Mouse (Mus musculus) MEL (cell line): Measurements from ENCODE around the gene Cspg4. TPM values are rescaled to one million over a fixed set of nuclear protein-coding genes. Genes with fewer than 3 reads are reported as not detected.
A peak's percentile ranks its signal among the peaks of the same experiment; 100 is the strongest.

Source experiments
- DNase-seq: peaks from one replicate; pipeline ENCODE4 v3.0.0; 2011; ENCODE audit warnings: low read depth, low spot score
- H3K27ac ChIP-seq: 2 replicates; pipeline ENCODE4 v1.5.1; 2012; ENCODE audit warnings: low read depth, mild to moderate bottlenecking, control low read depth, low read length, moderate library complexity; ENCODE audit not compliant: control insufficient read depth
- H3K27me3 ChIP-seq, 2 experiments: fragments of 150-350 bp in 1 of 2; sonication (generic) in 1 of 2; 2 replicates each; pipeline ENCODE4 v1.6.1; 2012; ENCODE audit warnings: low read length in 2 of 2, mild to moderate bottlenecking in 2 of 2, improper control_type of control experiment in 1 of 2, moderate library complexity in 1 of 2; ENCODE audit not compliant: insufficient read depth in 2 of 2, control insufficient read depth in 1 of 2
- H3K36me3 ChIP-seq, 2 experiments: 2 replicates each; pipeline ENCODE4 v1.6.1; 2012 to 2014; ENCODE audit warnings: low read length in 2 of 2, improper control_type of control experiment in 1 of 2, inconsistent platforms in 1 of 2, mild to moderate bottlenecking in 1 of 2; ENCODE audit not compliant: insufficient read depth in 2 of 2, control insufficient read depth in 1 of 2
- H3K4me1 ChIP-seq, 2 experiments: fragments of 150-350 bp in 1 of 2; sonication (generic) in 1 of 2; 2 replicates each; pipeline ENCODE4 v1.6.1; 2012; ENCODE audit warnings: low read length in 2 of 2, improper control_type of control experiment in 1 of 2, mild to moderate bottlenecking in 1 of 2; ENCODE audit not compliant: insufficient read depth in 2 of 2, control insufficient read depth in 1 of 2
- H3K4me3 ChIP-seq, 2 experiments: fragments of 150-350 bp in 1 of 2; sonication (generic) in 1 of 2; 2 replicates each; pipeline ENCODE4 v1.5.1; 2012; ENCODE audit warnings: low read depth in 2 of 2, low read length in 2 of 2, mild to moderate bottlenecking in 2 of 2, moderate library complexity in 2 of 2, control low read depth in 1 of 2, improper control_type of control experiment in 1 of 2; ENCODE audit not compliant: control insufficient read depth in 1 of 2, insufficient read depth in 1 of 2
- H3K79me2 ChIP-seq: 2 replicates; pipeline ENCODE4 v1.6.1; 2012; ENCODE audit warnings: mild to moderate bottlenecking, low read length, moderate library complexity; ENCODE audit not compliant: control insufficient read depth, poor library complexity, insufficient read depth
- H3K9ac ChIP-seq: 2 replicates; pipeline ENCODE4 v1.6.1; 2012; ENCODE audit warnings: low read depth, mild to moderate bottlenecking, control low read depth, low read length, moderate library complexity; ENCODE audit not compliant: control insufficient read depth, poor library complexity, severe bottlenecking
- H3K9me3 ChIP-seq: fragments of 150-350 bp; sonication (generic); replicated peaks from 2 replicates; pipeline ENCODE4 v1.6.1; 2012; ENCODE audit warnings: mild to moderate bottlenecking, low read length, improper control_type of control experiment, moderate library complexity; ENCODE audit not compliant: insufficient read depth
- CHD1 ChIP-seq: IDR thresholded peaks from 2 replicates; pipeline ENCODE4 v1.6.1; 2012; ENCODE audit warnings: low read depth, mild to moderate bottlenecking, inconsistent platforms, low read length, improper control_type of control experiment
- E2F4 ChIP-seq: IDR thresholded peaks from 2 replicates; pipeline ENCODE4 v1.6.1; 2011; ENCODE audit warnings: low read depth, low read length, improper control_type of control experiment, borderline replicate concordance
- EP300 ChIP-seq, 2 experiments: IDR thresholded peaks; 2 replicates each; pipeline ENCODE4 v1.6.1; 2011; ENCODE audit warnings: improper control_type of control experiment in 2 of 2, low read length in 2 of 2, low read depth in 1 of 2, mild to moderate bottlenecking in 1 of 2
- ETS1 ChIP-seq: IDR thresholded peaks from 2 replicates; pipeline ENCODE4 v1.6.1; 2012; ENCODE audit warnings: low read depth, mild to moderate bottlenecking, inconsistent platforms, low read length, improper control_type of control experiment, moderate library complexity
- GABPA ChIP-seq: IDR thresholded peaks from 2 replicates; pipeline ENCODE4 v1.6.1; 2012; ENCODE audit warnings: low read depth, mild to moderate bottlenecking, inconsistent platforms, low read length, improper control_type of control experiment, moderate library complexity
- KAT2A ChIP-seq: conservative IDR thresholded peaks from 2 replicates; pipeline ENCODE4 v1.6.1; 2012; ENCODE audit warnings: low read depth, low read length, improper control_type of control experiment, inconsistent platforms
- MAX ChIP-seq: IDR thresholded peaks from 2 replicates; pipeline ENCODE4 v1.6.1; 2011; ENCODE audit warnings: low read length, improper control_type of control experiment
- MEF2A ChIP-seq: IDR thresholded peaks from 2 replicates; pipeline ENCODE4 v1.6.1; 2014; ENCODE audit warnings: low read depth, mild to moderate bottlenecking, inconsistent platforms, low read length, improper control_type of control experiment; ENCODE audit not compliant: poor library complexity, insufficient replicate concordance, severe bottlenecking; ENCODE audit errors: extremely low read depth
- MXI1 ChIP-seq: IDR thresholded peaks from 2 replicates; pipeline ENCODE4 v1.6.1; 2011; ENCODE audit warnings: mild to moderate bottlenecking, low read depth, low read length, improper control_type of control experiment
- MYB ChIP-seq: IDR thresholded peaks from 2 replicates; pipeline ENCODE4 v1.6.1; 2011; ENCODE audit warnings: mild to moderate bottlenecking, low read depth, low read length, improper control_type of control experiment
- MYC ChIP-seq: IDR thresholded peaks from 2 replicates; pipeline ENCODE4 v1.6.1; 2011; ENCODE audit warnings: low read depth, mild to moderate bottlenecking, low read length, improper control_type of control experiment, moderate library complexity
- NELFE ChIP-seq: IDR thresholded peaks from 2 replicates; pipeline ENCODE4 v1.6.1; 2011; ENCODE audit warnings: low read depth, low read length, improper control_type of control experiment
- NRF1 ChIP-seq: IDR thresholded peaks from 2 replicates; pipeline ENCODE4 v1.6.1; 2014; ENCODE audit warnings: low read depth, mild to moderate bottlenecking, inconsistent platforms, low read length, improper control_type of control experiment, moderate library complexity; ENCODE audit not compliant: poor library complexity, insufficient read depth, severe bottlenecking
- POLR2A ChIP-seq, 2 experiments: IDR thresholded peaks; 2 replicates each; pipeline ENCODE4 v1.6.1; 2011 to 2012; ENCODE audit warnings: low read length in 2 of 2, mild to moderate bottlenecking in 2 of 2, control low read depth in 1 of 2, improper control_type of control experiment in 1 of 2, low read depth in 1 of 2, moderate library complexity in 1 of 2; ENCODE audit not compliant: control insufficient read depth in 1 of 2, insufficient read depth in 1 of 2, poor library complexity in 1 of 2
- POLR2AphosphoS2 ChIP-seq: IDR thresholded peaks from 2 replicates; pipeline ENCODE4 v1.6.1; 2011; ENCODE audit warnings: low read length, improper control_type of control experiment
- POLR2AphosphoS5 ChIP-seq: IDR thresholded peaks from 2 replicates; pipeline ENCODE4 v1.6.1; 2012; ENCODE audit warnings: low read depth, borderline replicate concordance, mild to moderate bottlenecking, inconsistent platforms, low read length, moderate library complexity, mixed read lengths
- RAD21 ChIP-seq: IDR thresholded peaks from 2 replicates; pipeline ENCODE4 v1.6.1; 2011; ENCODE audit warnings: mild to moderate bottlenecking, low read depth, low read length, improper control_type of control experiment
- SIN3A ChIP-seq: IDR thresholded peaks from 2 replicates; pipeline ENCODE4 v1.6.1; 2012; ENCODE audit warnings: low read length, improper control_type of control experiment, inconsistent platforms
- TAL1 ChIP-seq: IDR thresholded peaks from 2 replicates; pipeline ENCODE4 v1.6.1; 2012; ENCODE audit warnings: mild to moderate bottlenecking, inconsistent platforms, low read length, moderate library complexity, mixed read lengths
- UBTF ChIP-seq: IDR thresholded peaks from 2 replicates; pipeline ENCODE4 v1.6.1; 2012; ENCODE audit warnings: low read depth, mild to moderate bottlenecking, inconsistent platforms, low read length, improper control_type of control experiment, moderate library complexity, borderline replicate concordance; ENCODE audit not compliant: insufficient read depth
- USF1 ChIP-seq: IDR thresholded peaks from 2 replicates; pipeline ENCODE4 v1.6.1; 2014; ENCODE audit warnings: low read depth, mild to moderate bottlenecking, inconsistent platforms, low read length, improper control_type of control experiment, moderate library complexity
- USF2 ChIP-seq, 2 experiments: IDR thresholded peaks; 2 replicates each; pipeline ENCODE4 v1.6.1; 2011 to 2012; ENCODE audit warnings: improper control_type of control experiment in 2 of 2, low read length in 2 of 2, borderline replicate concordance in 1 of 2, inconsistent platforms in 1 of 2, low read depth in 1 of 2, mild to moderate bottlenecking in 1 of 2; ENCODE audit not compliant: insufficient read depth in 1 of 2
- ZC3H11A ChIP-seq: IDR thresholded peaks from 2 replicates; pipeline ENCODE4 v1.6.1; 2012; ENCODE audit warnings: low read depth, mild to moderate bottlenecking, inconsistent platforms, low read length, improper control_type of control experiment
- ZKSCAN1 ChIP-seq: IDR thresholded peaks from 2 replicates; pipeline ENCODE4 v1.6.1; 2012; ENCODE audit warnings: low read depth, mild to moderate bottlenecking, inconsistent platforms, low read length, improper control_type of control experiment, moderate library complexity
- ZMIZ1 ChIP-seq: IDR thresholded peaks from 2 replicates; pipeline ENCODE4 v1.6.1; 2012; ENCODE audit warnings: low read depth, mild to moderate bottlenecking, inconsistent platforms, low read length, improper control_type of control experiment, moderate library complexity
- ZNF384 ChIP-seq: IDR thresholded peaks from 2 replicates; pipeline ENCODE4 v1.6.1; 2012; ENCODE audit warnings: low read depth, mild to moderate bottlenecking, inconsistent platforms, low read length, improper control_type of control experiment
- polyA plus RNA-seq, 2 experiments: library from polyadenylated mRNA; stranded (reverse) in 1 of 2; unstranded in 1 of 2; fragments of >175 nt in 1 of 2; fragments of >200 nt in 1 of 2; gene quantifications; 2 replicates each; pipeline versions ENCODE4 v1.2.1 to v1.2.4; 2012; ENCODE audit warnings: low replicate concordance in 2 of 2, low read depth in 1 of 2; ENCODE audit not compliant: insufficient read length in 2 of 2, insufficient read depth in 1 of 2, missing spikeins in 1 of 2
- total RNA-seq: library from RNA; depleted of rRNA; stranded (reverse); fragments of 300-350 nt; gene quantifications from 2 replicates; pipeline ENCODE4 v1.2.3, GENCODE M21; 2012

Cspg4 gene
- total and polyA plus RNA-seq, 3 experiments, result 0.15 to 0.23 TPM; not detected in 1

DNA sequence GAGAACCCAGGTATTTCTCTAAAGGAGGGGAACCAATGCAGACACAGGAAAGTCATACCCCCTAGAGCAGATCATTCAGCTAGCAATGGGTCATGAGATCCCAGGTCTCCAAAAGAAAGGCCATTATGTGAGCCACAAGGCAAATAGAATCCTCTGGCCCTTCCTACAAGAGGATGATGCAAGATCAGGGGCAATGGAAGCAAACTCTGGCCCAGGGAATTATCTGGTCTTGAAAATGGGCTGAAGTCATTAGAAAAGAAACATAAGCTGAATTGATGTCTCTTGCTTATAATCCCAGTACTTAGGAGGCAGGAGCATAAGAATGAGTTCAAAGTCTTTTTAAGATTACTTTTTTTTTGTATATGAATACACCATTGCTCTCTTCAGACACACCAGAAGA, 35.2 kb downstream of the Cspg4 start:
- Histone ChIP-seq H3K27ac (no peak overlapping the region; the same call in 1 of the 2 replicates), H3K4me1 (peaks cover 9 to 26% of the 10 kb centered on the region in 2 experiments), H3K36me3 (peaks cover 0 to 21% of the 10 kb centered on the region in 2 experiments; a peak in 2 of 4 replicates)
- no peak for DNase-seq
- TF ChIP-seq ZKSCAN1, result no peak
- TF ChIP-seq E2F4, result no peak
- no peak for TF ChIP-seq NELFE
- TF ChIP-seq KAT2A, result no peak
- TF ChIP-seq POLR2A (IDR thresholded peaks at IDR 0.05; ENCODE audit: control insufficient read depth in 1 of 2, insufficient read depth in 1 of 2, low read depth in 1 of 2, low read length in 2 of 2, poor library complexity in 1 of 2), result no peak
- TF ChIP-seq MXI1, result no peak
- TF ChIP-seq POLR2AphosphoS5, result no peak
- TF ChIP-seq CHD1, result no peak
- no peak for TF ChIP-seq ETS1
- TF ChIP-seq POLR2AphosphoS2, result no peak
- no peak for TF ChIP-seq ZNF384
- no peak for TF ChIP-seq TAL1
- TF ChIP-seq GABPA, result no peak
- TF ChIP-seq, all 39 proteins: peak for 0
- no peak overlapping the region for H3K9ac ChIP-seq
- H3K4me3 ChIP-seq, result no peak overlapping the region
- H3K9me3 ChIP-seq, result no peaks in the 10 kb centered on the region
- no peaks in the 10 kb centered on the region for H3K27me3 ChIP-seq
- H3K79me2 ChIP-seq, result no peaks in the 10 kb centered on the region

- peaks cover 9 to 26% of the 10 kb centered on the region in 2 experiments for H3K4me1 ChIP-seq
- H3K27ac ChIP-seq, result no peak overlapping the region
- DNase-seq, result peak; percentile 30
- H3K79me2 ChIP-seq, result no peaks in the 10 kb centered on the region
- H3K9ac ChIP-seq, result no peak overlapping the region
- no peak overlapping the region for H3K4me3 ChIP-seq
- no peaks in the 10 kb centered on the region for H3K9me3 ChIP-seq
- H3K36me3 ChIP-seq, result peaks cover 0 to 21% of the 10 kb centered on the region in 2 experiments; a peak in 2 of 4 replicates
- no peaks in the 10 kb centered on the region for H3K27me3 ChIP-seq
- TF ChIP-seq E2F4 (no peak), MEF2A (no peak), ZMIZ1 (no peak), UBTF (no peak), EP300 (IDR thresholded peaks at IDR 0.05; ENCODE audit: low read depth in 1 of 2, low read length in 2 of 2) (no peak), NRF1 (no peak), USF2 (IDR thresholded peaks at IDR 0.05; ENCODE audit: borderline replicate concordance in 1 of 2, insufficient read depth in 1 of 2, low read depth in 1 of 2, low read length in 2 of 2) (no peak), MAX (no peak), ZC3H11A (no peak), USF1 (no peak; the same call in 1 of the 2 replicates), MYC (no peak), MXI1 (no peak), ZKSCAN1 (no peak), SIN3A (no peak), RAD21 (no peak), POLR2AphosphoS5 (no peak), MYB (no peak)
These were observed 35.7 kb downstream of the Cspg4 start for GRCm38 (mm10) chr9:56900571-56900970.
